Mouse (Mus musculus) hindbrain, embryonic 16.5 days (tissue): ENCODE measurements at regions not wholly inside any gene's neighbourhood (a gene's known extent, or its start where the extent isn't known, plus 50 kb on each side); places are given as distances from the start of the nearest gene placed in this dataset.
A peak's percentile ranks its signal among the peaks of the same experiment; 100 is the strongest.

Experiments
- ATAC-seq: fragments of 200-750 bp; cut with Nextera tagmentation; 2 replicates; pipeline ENCODE4 v1.8.0; 2017; ENCODE audit warnings: moderate TSS enrichment, moderate library complexity
- H3K27ac ChIP-seq: fragments of 300-500 bp; sonication (generic); 2 replicates; pipeline ENCODE4 v1.5.1; 2014; ENCODE audit warnings: low read depth, mild to moderate bottlenecking, control low read depth, low read length, moderate library complexity
- H3K27me3 ChIP-seq: fragments of 300-500 bp; sonication (generic); replicated peaks from 2 replicates; pipeline ENCODE4 v1.6.1; 2014; ENCODE audit warnings: low read length; ENCODE audit not compliant: control insufficient read depth, insufficient read depth
- H3K36me3 ChIP-seq: fragments of 300-500 bp; sonication (generic); 2 replicates; pipeline ENCODE4 v1.6.1; 2014; ENCODE audit warnings: mild to moderate bottlenecking, low read length, moderate library complexity, mixed read lengths; ENCODE audit not compliant: control insufficient read depth, insufficient read depth
- H3K4me1 ChIP-seq: fragments of 300-500 bp; sonication (generic); 2 replicates; pipeline ENCODE4 v1.6.1; 2014; ENCODE audit warnings: low read depth, low read length; ENCODE audit not compliant: control insufficient read depth, insufficient read depth
- H3K4me2 ChIP-seq: fragments of 300-500 bp; sonication (generic); 2 replicates; pipeline ENCODE4 v1.6.1; 2014; ENCODE audit warnings: mild to moderate bottlenecking, low read length, control low read depth, moderate library complexity
- H3K4me3 ChIP-seq: fragments of 300-500 bp; sonication (generic); 2 replicates; pipeline ENCODE4 v1.5.1; 2014; ENCODE audit warnings: mild to moderate bottlenecking, low read length, control low read depth, moderate library complexity
- H3K9ac ChIP-seq: fragments of 300-500 bp; sonication (generic); 2 replicates; pipeline ENCODE4 v1.6.1; 2014; ENCODE audit warnings: low read depth, mild to moderate bottlenecking, control low read depth, low read length, moderate library complexity
- H3K9me3 ChIP-seq: fragments of 300-500 bp; sonication (generic); 2 replicates; pipeline ENCODE4 v1.6.1; 2014; ENCODE audit warnings: mild to moderate bottlenecking, low read length, moderate library complexity; ENCODE audit not compliant: control insufficient read depth
- WGBS: fragments of 180-500 bp; shearing (Covaris S2); extraction: QIAGEN DNeasy Blood & Tissue Kit; methylation state at CpG from one replicate; pipeline ENCODE4 v1.1.7; 2014; 5-methylcytosine and 5-hydroxymethylcytosine counted together

- H3K9ac ChIP-seq: no peak overlapping the region
- no peaks in the 10 kb centered on the region for H3K4me1 ChIP-seq
- H3K36me3 ChIP-seq: no peaks in the 10 kb centered on the region
- WGBS: 94% methylated on average over 5 of the region's 5 CpGs
- no peaks in the 10 kb centered on the region for H3K27me3 ChIP-seq
- H3K4me2 ChIP-seq: no peak overlapping the region
- no peak for ATAC-seq
- H3K4me3 ChIP-seq: no peak overlapping the region
- H3K27ac ChIP-seq: no peak overlapping the region
- 0 out of 2 replicates have a peak, but pooled peaks cover 2% of the 10 kb centered on the region for H3K9me3 ChIP-seq
These were observed 198.7 kb downstream of the Ipo11 start for GRCm38 (mm10) chr13:106738011-106738410.

GRCm38 (mm10) chr13:106734323-106734722, 202.4 kb downstream of the Ipo11 start:
- H3K4me2 ChIP-seq: no peak overlapping the region
- no peaks in the 10 kb centered on the region for H3K36me3 ChIP-seq
- no peaks in the 10 kb centered on the region for H3K4me1 ChIP-seq
- no peak overlapping the region for H3K4me3 ChIP-seq
- H3K9me3 ChIP-seq: no peaks in the 10 kb centered on the region
- no peak overlapping the region for H3K9ac ChIP-seq
- no peaks in the 10 kb centered on the region for H3K27me3 ChIP-seq
- H3K27ac ChIP-seq: no peak overlapping the region
- no peak for ATAC-seq
- 81% methylated on average over 2 of the region's 2 CpGs for WGBS

- no peak overlapping the region for H3K4me2 ChIP-seq
- no peak overlapping the region for H3K9ac ChIP-seq
- H3K4me3 ChIP-seq: no peak overlapping the region
- H3K4me1 ChIP-seq: no peaks in the 10 kb centered on the region
- no peaks in the 10 kb centered on the region for H3K9me3 ChIP-seq
- 84% methylated on average over 1 of the region's 1 CpGs for WGBS
- peak; percentile 71; the same call in 1 of the 2 replicates for ATAC-seq
- H3K27ac ChIP-seq: no peak overlapping the region
- no peaks in the 10 kb centered on the region for H3K27me3 ChIP-seq
- no peaks in the 10 kb centered on the region for H3K36me3 ChIP-seq
These were observed 203.9 kb downstream of the Ipo11 start for GRCm38 (mm10) chr13:106732906-106733305.

- no peak overlapping the region for H3K27ac ChIP-seq
- no peaks in the 10 kb centered on the region for H3K9me3 ChIP-seq
- H3K9ac ChIP-seq: no peak overlapping the region
- WGBS: 84% methylated on average over 1 of the region's 1 CpGs
- no peaks in the 10 kb centered on the region for H3K36me3 ChIP-seq
- no peak for ATAC-seq
- no peak overlapping the region for H3K4me3 ChIP-seq
- H3K27me3 ChIP-seq: no peaks in the 10 kb centered on the region
- H3K4me1 ChIP-seq: no peaks in the 10 kb centered on the region
- H3K4me2 ChIP-seq: no peak overlapping the region
These were observed 213.4 kb downstream of the Ipo11 start for GRCm38 (mm10) chr13:106723315-106723714.

DNA sequence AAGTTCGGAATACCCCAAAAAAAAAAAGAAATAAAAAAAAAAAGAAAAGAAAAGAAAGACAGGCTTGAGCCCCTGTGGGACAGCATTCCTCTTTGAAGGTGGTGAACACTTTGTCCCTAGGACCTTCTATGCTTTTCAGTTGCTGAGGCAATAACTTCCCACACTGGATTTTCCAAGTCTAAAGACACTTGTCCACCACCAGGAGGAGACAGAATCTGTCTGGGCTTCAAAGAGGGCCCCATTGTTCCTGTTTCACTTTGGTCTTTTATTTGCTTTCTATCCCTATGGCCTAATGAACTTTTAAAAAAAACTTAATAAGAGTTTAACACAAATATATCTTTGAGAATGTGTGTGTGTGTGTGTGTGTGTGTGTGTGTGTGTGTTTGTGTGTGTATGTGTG, 215.6 kb downstream of the Ipo11 start:
- no peak for ATAC-seq
- H3K9me3 ChIP-seq: no peaks in the 10 kb centered on the region
- no peak overlapping the region for H3K4me3 ChIP-seq
- no peak overlapping the region for H3K9ac ChIP-seq
- H3K27me3 ChIP-seq: no peaks in the 10 kb centered on the region
- 96% methylated on average over 1 of the region's 1 CpGs for WGBS
- no peaks in the 10 kb centered on the region for H3K36me3 ChIP-seq
- no peaks in the 10 kb centered on the region for H3K4me1 ChIP-seq
- no peak overlapping the region for H3K27ac ChIP-seq
- no peak overlapping the region for H3K4me2 ChIP-seq

- H3K4me1 ChIP-seq: no peaks in the 10 kb centered on the region
- H3K9me3 ChIP-seq: no peaks in the 10 kb centered on the region
- H3K27me3 ChIP-seq: no peaks in the 10 kb centered on the region
- no peak overlapping the region for H3K9ac ChIP-seq
- no peak overlapping the region for H3K4me3 ChIP-seq
- 58% methylated on average over 2 of the region's 2 CpGs for WGBS
- H3K4me2 ChIP-seq: no peak overlapping the region
- ATAC-seq: no peak
- H3K36me3 ChIP-seq: no peaks in the 10 kb centered on the region
- H3K27ac ChIP-seq: no peak overlapping the region
These were observed 221.0 kb downstream of the Ipo11 start for GRCm38 (mm10) chr13:106715771-106716170.

DNA sequence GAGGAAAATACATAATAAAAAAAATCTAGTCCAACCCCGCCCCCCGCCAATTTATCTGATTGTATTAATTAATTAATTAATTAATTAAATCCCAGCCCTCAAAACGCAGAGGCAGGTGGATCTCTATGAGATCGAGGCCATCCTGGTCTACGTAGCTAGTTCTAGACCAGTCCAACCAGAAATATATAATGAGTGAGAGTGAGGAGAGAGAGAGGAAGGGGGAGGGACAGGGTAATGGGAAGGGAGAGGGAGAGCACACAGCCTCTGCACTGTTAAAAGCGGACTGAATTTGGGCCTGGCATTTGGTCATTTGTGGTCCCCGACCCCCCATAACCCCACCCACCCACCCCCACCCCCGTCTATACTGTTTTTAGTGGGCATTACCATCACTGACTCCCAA, 221.5 kb downstream of the Ipo11 start:
- H3K36me3 ChIP-seq: no peaks in the 10 kb centered on the region
- H3K27ac ChIP-seq: no peak overlapping the region
- H3K9me3 ChIP-seq: no peaks in the 10 kb centered on the region
- 84% methylated on average over 8 of the region's 8 CpGs for WGBS
- no peaks in the 10 kb centered on the region for H3K4me1 ChIP-seq
- no peak overlapping the region for H3K9ac ChIP-seq
- no peak for ATAC-seq
- H3K4me2 ChIP-seq: no peak overlapping the region
- no peak overlapping the region for H3K4me3 ChIP-seq
- H3K27me3 ChIP-seq: no peaks in the 10 kb centered on the region

DNA sequence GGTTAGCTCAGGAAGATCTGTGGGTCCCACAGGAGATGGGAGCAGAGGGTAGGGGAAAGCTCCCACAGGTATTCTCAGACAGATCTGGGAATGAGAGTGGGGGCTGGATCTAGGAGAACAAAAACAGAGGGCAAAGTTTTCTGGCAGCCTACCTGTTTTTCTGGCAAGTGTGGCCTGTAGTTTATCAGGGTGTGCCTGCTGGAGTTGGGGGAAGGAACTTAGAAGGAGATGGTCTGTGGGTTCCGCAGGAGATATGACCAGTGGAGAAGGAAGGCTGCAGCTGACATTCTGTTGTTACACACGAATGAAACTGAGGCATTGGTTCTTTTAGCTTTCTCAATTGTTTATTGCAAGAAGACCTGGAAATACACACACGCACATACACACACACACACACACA, 226.2 kb downstream of the Ipo11 start:
- Histone ChIP-seq H3K9ac (no peak overlapping the region), H3K27ac (no peak overlapping the region), H3K4me3 (no peak overlapping the region), H3K36me3 (no peaks in the 10 kb centered on the region), H3K27me3 (no peaks in the 10 kb centered on the region), H3K9me3 (no peaks in the 10 kb centered on the region), H3K4me2 (no peak overlapping the region), H3K4me1 (no peaks in the 10 kb centered on the region)
- ATAC-seq: no peak
- 81% methylated on average over 3 of the region's 3 CpGs for WGBS

DNA sequence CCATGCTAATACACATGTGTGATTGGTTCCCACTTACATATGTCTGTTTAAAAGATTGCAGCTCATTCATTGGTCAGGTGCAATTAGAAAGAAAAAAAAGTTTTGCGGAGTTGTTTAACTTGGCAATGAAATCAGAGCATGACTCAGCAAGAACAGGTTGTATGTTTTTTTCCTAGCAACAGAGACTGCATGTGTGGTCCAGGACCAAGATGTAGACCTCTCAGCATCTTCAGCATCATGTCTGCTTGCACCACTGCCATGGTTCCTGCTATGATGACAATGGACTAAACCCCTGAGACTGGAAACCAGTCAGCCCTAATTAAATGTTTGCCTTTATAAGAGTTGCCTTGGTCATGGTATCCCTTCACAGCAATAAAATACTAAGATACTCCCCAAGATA, 236.4 kb downstream of the Ipo11 start:
- 97% methylated on average over 1 of the region's 1 CpGs for WGBS
- Histone ChIP-seq H3K27ac (no peak overlapping the region), H3K27me3 (no peaks in the 10 kb centered on the region), H3K36me3 (no peaks in the 10 kb centered on the region), H3K4me3 (no peak overlapping the region), H3K9ac (no peak overlapping the region), H3K9me3 (no peaks in the 10 kb centered on the region), H3K4me2 (no peak overlapping the region), H3K4me1 (no peaks in the 10 kb centered on the region)
- no peak for ATAC-seq

GRCm38 (mm10) chr13:106699957-106700356, 236.8 kb downstream of the Ipo11 start:
- H3K36me3 ChIP-seq: no peaks in the 10 kb centered on the region
- no peak overlapping the region for H3K27ac ChIP-seq
- no peak overlapping the region for H3K4me2 ChIP-seq
- WGBS: 79% methylated on average over 3 of the region's 3 CpGs
- no peak overlapping the region for H3K4me3 ChIP-seq
- no peaks in the 10 kb centered on the region for H3K4me1 ChIP-seq
- H3K9me3 ChIP-seq: no peaks in the 10 kb centered on the region
- H3K9ac ChIP-seq: no peak overlapping the region
- ATAC-seq: no peak
- H3K27me3 ChIP-seq: no peaks in the 10 kb centered on the region
